Mouse (Mus musculus) testis, adult 2 months (tissue): ENCODE data around the gene Isca1.

ENCODE experiments used
- CTCF ChIP-seq: fragments of 200-500 bp; IDR thresholded peaks from 2 replicates; pipeline ENCODE4 v1.5.1; 2012; ENCODE audit warnings: low read depth, mild to moderate bottlenecking, inconsistent platforms, low read length, moderate library complexity; ENCODE audit not compliant: control insufficient read depth, insufficient read depth, insufficient replicate concordance
- POLR2A ChIP-seq: fragments of 200-500 bp; IDR thresholded peaks from 2 replicates; pipeline ENCODE4 v1.6.1; 2012; ENCODE audit warnings: low read depth, mild to moderate bottlenecking, inconsistent platforms, low read length, moderate library complexity; ENCODE audit not compliant: control insufficient read depth

- TF ChIP-seq CTCF (no peak), POLR2A (no peak)
Measured at GRCm38 (mm10) chr13:59811581-59811980, 42.0 kb upstream of the Isca1 start.
